Mouse (Mus musculus) bone marrow, adult 2 months (tissue): ENCODE results near the gene Smg9. TPM values are rescaled to one million over a fixed set of nuclear protein-coding genes. Genes with fewer than 3 reads are reported as not detected.
A peak's percentile ranks its signal among the peaks of the same experiment; 100 is the strongest.

Source experiments
- H3K27ac ChIP-seq: fragments of 200-500 bp; 2 replicates; pipeline ENCODE4 v1.5.1; 2012; ENCODE audit warnings: low read depth, mild to moderate bottlenecking, control low read depth, inconsistent platforms, low read length; ENCODE audit not compliant: control insufficient read depth, poor library complexity, insufficient read depth
- H3K4me1 ChIP-seq: fragments of 200-500 bp; 2 replicates; pipeline ENCODE4 v1.6.1; 2011; ENCODE audit warnings: low read length; ENCODE audit not compliant: control insufficient read depth, insufficient read depth
- H3K4me3 ChIP-seq: fragments of 200-500 bp; replicated peaks from 2 replicates; pipeline ENCODE3; 2011; ENCODE audit warnings: mild to moderate bottlenecking, low read depth, low read length, control low read depth; ENCODE audit not compliant: control insufficient read depth
- CTCF ChIP-seq: fragments of 200-500 bp; IDR thresholded peaks from 2 replicates; pipeline ENCODE4 v1.5.1; 2011; ENCODE audit warnings: low read length, control low read depth; ENCODE audit not compliant: control insufficient read depth, insufficient read depth
- POLR2A ChIP-seq: fragments of 200-500 bp; IDR thresholded peaks from 2 replicates; pipeline ENCODE4 v1.6.1; 2011; ENCODE audit warnings: low read depth, mild to moderate bottlenecking, control low read depth, low read length, borderline replicate concordance; ENCODE audit not compliant: control insufficient read depth
- WGBS: fragments of 180-500 bp; shearing (Covaris S2); methylation state at CpG from one replicate; pipeline ENCODE4 v1.1.7; 2018; 5-methylcytosine and 5-hydroxymethylcytosine counted together
- polyA plus RNA-seq: library from polyadenylated mRNA; stranded (reverse); fragments of >200 nt; gene quantifications from 2 replicates; pipeline ENCODE4 v1.2.4, GENCODE M21; 2011; ENCODE audit warnings: low replicate concordance; ENCODE audit not compliant: missing spikeins, insufficient read depth, insufficient read length

The Smg9 gene
- polyA plus RNA-seq, 1 experiment = 59.7 TPM

GRCm38 (mm10) chr7:24372300-24372699, 27.1 kb upstream of the Smg9 start:
- Histone ChIP-seq H3K4me3 (peak overlapping the region; percentile 73), H3K27ac (peak overlapping the region; percentile 88), H3K4me1 (peaks cover 17% of the 10 kb centered on the region)
- 6% methylated on average over 9 of the region's 11 CpGs for WGBS
- TF ChIP-seq POLR2A (peak; percentile 88), CTCF (no peak)

- WGBS = 9% methylated on average over 4 of the region's 4 CpGs
- TF ChIP-seq POLR2A (no peak), CTCF (no peak)
- H3K27ac ChIP-seq = peak overlapping the region; percentile 88
- H3K4me3 ChIP-seq = peak overlapping the region; percentile 73
- H3K4me1 ChIP-seq = peaks cover 17% of the 10 kb centered on the region
Observed at GRCm38 (mm10) chr7:24372786-24373185, 26.6 kb upstream of the Smg9 start.

GRCm38 (mm10) chr7:24373538-24374379, 25.7 kb upstream of the Smg9 start:
- peak overlapping the region; percentile 88 for H3K27ac ChIP-seq
- WGBS = 4% methylated on average over 17 of the region's 20 CpGs
- H3K4me1 ChIP-seq = peaks cover 15% of the 10 kb centered on the region
- TF ChIP-seq CTCF = no peak
- 0 out of 2 replicates have a peak, but pooled peaks have one; percentile 9 for TF ChIP-seq POLR2A
- H3K4me3 ChIP-seq = peak overlapping the region; percentile 51

- no peak for TF ChIP-seq CTCF
- TF ChIP-seq POLR2A = no peak
- Histone ChIP-seq H3K27ac (peak overlapping the region; percentile 78), H3K4me1 (peaks cover 9% of the 10 kb centered on the region), H3K4me3 (peak overlapping the region; percentile 31)
- 77% methylated on average over 8 of the region's 8 CpGs for WGBS
Observed at GRCm38 (mm10) chr7:24376456-24376855, 23.0 kb upstream of the Smg9 start.

- WGBS = 63% methylated on average over 48 of the region's 49 CpGs
- peak overlapping the region; percentile 3 for H3K4me3 ChIP-seq
Observed at GRCm38 (mm10) chr7:24377091-24377865, 22.1 kb upstream of the Smg9 start.

GRCm38 (mm10) chr7:24378049-24378701, 21.2 kb upstream of the Smg9 start:
- Histone ChIP-seq H3K4me1 (peaks cover 9% of the 10 kb centered on the region), H3K27ac (peak overlapping the region; percentile 78), H3K4me3 (no peak overlapping the region)
- TF ChIP-seq POLR2A (no peak), CTCF (no peak)
- WGBS = 80% methylated on average over 10 of the region's 10 CpGs

More at GRCm38 (mm10) chr7:24377091-24377865, 22.1 kb upstream of the Smg9 start:
- TF ChIP-seq POLR2A (peak; percentile 45; the same call in 1 of the 2 replicates), CTCF (peak; percentile 54; the same call in 1 of the 2 replicates)
- peak overlapping the region; percentile 78 for H3K27ac ChIP-seq
- peaks cover 9% of the 10 kb centered on the region for H3K4me1 ChIP-seq

GRCm38 (mm10) chr7:24379934-24380333, 19.5 kb upstream of the Smg9 start:
- Histone ChIP-seq H3K4me1 (peaks cover 4% of the 10 kb centered on the region; the same call in 1 of the 2 replicates), H3K4me3 (no peak overlapping the region), H3K27ac (peak overlapping the region; percentile 53)
- WGBS = 31% methylated on average over 7 of the region's 7 CpGs
- TF ChIP-seq CTCF = no peak
- TF ChIP-seq POLR2A = no peak
